Mouse (Mus musculus) embryonic fibroblast, embryonic 13.5 days (primary cell): Measurements from ENCODE around the gene Adcyap1r1.

Experiments used
- CTCF ChIP-seq: IDR thresholded peaks from 2 replicates; pipeline ENCODE4 v1.5.1; 2011; ENCODE audit warnings: mild to moderate bottlenecking, control low read depth, low read length, moderate library complexity, borderline replicate concordance; ENCODE audit not compliant: insufficient read depth
- POLR2A ChIP-seq: IDR thresholded peaks from 2 replicates; pipeline ENCODE4 v1.6.1; 2011; ENCODE audit warnings: low read depth, mild to moderate bottlenecking, control low read depth, low read length, moderate library complexity

- TF ChIP-seq CTCF (no peak), POLR2A (no peak)
Observed at GRCm38 (mm10) chr6:55470691-55471090, 18.9 kb downstream of the Adcyap1r1 start.
